Mouse (Mus musculus) brown adipose tissue, adult 24 weeks (tissue): ENCODE data around the gene Dio2. TPM values are rescaled to one million over a fixed set of nuclear protein-coding genes. Genes with fewer than 3 reads are reported as not detected.
A peak's percentile ranks its signal among the peaks of the same experiment; 100 is the strongest.

Experiments
- H3K27ac ChIP-seq: fragments of 200-500 bp; replicated peaks from 2 replicates; pipeline ENCODE4 v1.5.1; 2012; ENCODE audit warnings: low read depth, mild to moderate bottlenecking, low read length
- H3K4me1 ChIP-seq: fragments of 200-500 bp; 2 replicates; pipeline ENCODE4 v1.6.1; 2012; ENCODE audit warnings: low read length, mixed read lengths; ENCODE audit not compliant: control insufficient read depth, insufficient read depth, insufficient read length
- H3K4me3 ChIP-seq: fragments of 200-500 bp; 2 replicates; pipeline ENCODE4 v1.5.1; 2012; ENCODE audit warnings: low read depth, mild to moderate bottlenecking, low read length, moderate library complexity; ENCODE audit not compliant: insufficient read depth
- polyA plus RNA-seq: library from polyadenylated mRNA; stranded (reverse); fragments of >200 nt; gene quantifications from 2 replicates; pipeline ENCODE4 v1.2.4, GENCODE M21; 2012; ENCODE audit not compliant: missing spikeins, insufficient read depth, insufficient read length

Dio2 gene
- 12.8 and 28.6 TPM in 2 replicates for polyA plus RNA-seq

DNA sequence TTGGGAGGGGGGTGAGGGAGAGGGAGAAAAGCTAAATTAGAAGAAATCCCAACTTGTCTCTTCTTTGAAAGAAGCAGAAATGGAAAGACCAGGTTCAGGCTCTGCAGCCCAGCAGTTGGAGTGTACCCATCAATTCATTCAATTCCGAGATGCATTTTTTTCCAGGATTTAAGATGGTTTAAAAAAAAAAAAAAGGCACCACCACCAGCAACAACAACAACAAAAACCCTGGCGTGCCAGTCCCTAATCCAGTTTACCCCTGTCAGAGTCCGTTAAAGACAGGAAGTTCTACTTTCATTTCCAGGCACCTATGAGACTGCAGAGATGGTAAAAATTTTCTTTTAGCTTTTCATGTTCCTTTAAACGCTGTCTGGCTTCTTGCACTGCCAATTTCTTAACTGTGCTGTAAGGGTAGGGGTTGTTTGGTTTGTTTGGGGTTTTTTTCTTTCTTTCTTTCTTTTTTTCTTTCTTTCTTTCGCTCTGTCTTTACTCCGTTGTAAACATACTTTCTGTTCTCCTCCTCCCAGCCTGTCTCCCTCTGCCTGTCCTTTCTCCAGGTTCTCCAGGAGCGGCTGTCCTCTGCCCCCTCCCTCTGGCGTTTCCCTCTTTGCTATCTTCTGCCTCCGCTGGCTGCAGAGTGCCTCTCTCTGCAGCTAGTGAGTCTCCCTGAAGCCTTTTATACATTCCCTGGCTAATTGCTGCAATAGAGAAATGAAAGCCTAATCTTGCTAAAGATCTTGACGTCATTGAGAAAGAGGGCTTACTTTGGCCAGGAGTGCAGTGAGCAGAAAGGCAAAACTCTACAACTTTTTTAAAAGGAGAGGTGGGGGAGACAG, at the start of gene Dio2:
Dio2 (minus strand) TSS at position 51 of the 836 bp plus-strand sequence.
- peak within 1 kb of the TSS; percentile 54 for H3K4me3 ChIP-seq
- peak within 1 kb of the TSS; percentile 80 for H3K27ac ChIP-seq
- H3K4me1 ChIP-seq, result peaks cover 2% of the 10 kb centered on the region; the same call in 1 of the 2 replicates

DNA sequence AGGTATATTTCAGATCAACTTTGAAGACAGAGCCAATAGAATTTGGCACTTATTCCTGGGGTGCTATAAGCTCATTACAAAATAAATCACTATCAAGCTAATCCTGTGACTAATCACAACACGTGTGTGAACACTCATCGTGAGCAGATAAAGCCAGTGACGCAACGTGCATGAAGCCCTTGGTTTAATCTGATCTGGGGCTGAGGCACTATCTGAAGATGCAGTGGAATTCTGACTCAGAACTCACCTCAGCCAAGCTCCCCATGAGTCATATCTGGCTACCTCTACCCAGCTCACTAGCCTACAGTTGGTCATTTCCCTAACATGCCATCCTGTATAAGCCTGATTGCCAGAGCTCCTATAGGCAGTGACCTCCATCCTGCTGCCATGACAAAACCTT, 43.2 kb upstream of the Dio2 start:
- Histone ChIP-seq H3K27ac (no peak overlapping the region), H3K4me1 (no peaks in the 10 kb centered on the region), H3K4me3 (no peak overlapping the region)

DNA sequence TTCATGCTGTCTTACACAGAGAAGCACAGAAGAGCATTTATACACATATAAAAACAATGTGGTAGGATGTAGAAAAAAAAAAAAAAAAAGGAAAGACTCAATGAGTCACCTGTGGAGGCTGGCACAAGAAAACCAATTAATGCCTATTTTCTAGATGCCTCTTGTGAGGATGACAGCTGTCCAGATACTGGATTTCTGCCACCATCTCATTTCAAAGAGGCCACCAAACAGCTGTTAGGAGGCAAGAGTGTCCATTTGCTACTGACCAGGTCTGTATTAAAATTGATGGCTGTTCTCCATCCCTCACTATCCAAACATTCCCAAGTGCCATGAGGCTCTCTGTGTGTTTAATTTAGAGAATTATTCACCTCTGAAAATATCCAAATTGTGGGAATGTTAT, 6.5 kb upstream of the Dio2 start:
- no peaks in the 10 kb centered on the region for H3K4me1 ChIP-seq

DNA sequence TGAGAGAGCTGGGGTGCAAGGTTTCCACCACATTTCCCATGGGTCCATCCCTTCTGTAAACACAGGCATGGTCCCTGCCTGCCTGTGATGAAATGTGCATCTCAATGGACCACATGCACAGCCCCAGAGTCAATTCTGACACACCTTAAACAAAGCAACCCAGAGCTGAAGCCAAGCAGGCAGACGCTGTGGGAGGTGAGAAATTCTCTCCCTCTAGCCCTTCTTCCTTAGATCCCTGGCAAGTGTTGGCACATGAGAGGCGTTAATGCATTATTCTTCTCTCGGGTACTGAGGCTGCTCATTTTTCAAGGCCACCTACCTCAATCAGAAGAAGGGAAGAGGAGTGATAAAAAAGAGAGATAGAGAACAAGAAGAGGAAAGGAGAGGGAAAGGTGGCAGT, 5.4 kb upstream of the Dio2 start:
- H3K27ac ChIP-seq, result no peak overlapping the region
- H3K4me1 ChIP-seq, result no peaks in the 10 kb centered on the region
- no peak overlapping the region for H3K4me3 ChIP-seq

More for the DNA sequence above, 6.5 kb upstream of the Dio2 start:
- H3K4me3 ChIP-seq, result no peak overlapping the region
- no peak overlapping the region for H3K27ac ChIP-seq

DNA sequence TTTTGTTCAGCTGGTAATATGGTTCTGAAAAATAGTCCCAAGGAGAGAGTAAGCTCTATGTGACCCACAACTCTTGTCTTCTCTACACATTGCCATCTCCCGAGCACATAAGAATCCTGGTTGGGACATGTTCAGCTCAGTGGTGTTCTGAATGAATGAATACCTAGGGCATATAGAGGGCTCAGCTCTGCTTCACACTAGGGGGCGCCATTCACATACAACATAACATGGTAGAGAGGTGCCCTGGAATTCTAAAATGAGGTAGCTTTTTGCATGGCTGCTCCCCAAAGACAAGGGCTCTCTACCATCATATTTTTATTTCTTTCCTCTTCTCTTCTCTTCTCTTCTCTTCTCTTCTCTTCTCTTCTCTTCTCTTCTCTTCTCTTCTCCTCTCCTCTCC, 2.2 kb upstream of the Dio2 start:
- Histone ChIP-seq H3K4me1 (peaks cover 2% of the 10 kb centered on the region; the same call in 1 of the 2 replicates), H3K4me3 (no peak overlapping the region), H3K27ac (no peak overlapping the region)

DNA sequence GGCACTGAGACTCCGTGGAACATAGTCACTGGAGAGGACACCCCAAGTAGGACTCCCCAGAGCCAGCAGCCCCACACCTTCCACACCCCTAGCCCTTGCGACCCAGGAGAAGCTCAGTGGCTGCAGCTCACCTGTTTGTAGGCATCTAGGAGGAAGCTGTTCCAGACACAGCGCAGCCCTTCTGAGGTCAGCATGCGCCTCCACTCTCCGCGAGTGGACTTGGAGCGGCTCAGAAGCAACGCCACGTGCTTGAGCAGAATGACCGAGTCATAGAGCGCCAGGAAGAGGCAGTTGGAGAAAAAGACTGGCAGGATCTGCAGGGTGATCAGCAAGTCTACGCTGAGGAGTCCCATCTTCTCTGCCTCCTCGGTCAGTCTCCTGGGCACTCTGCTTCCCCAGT, 306 bp downstream of the Dio2 start:
- peak overlapping the region; percentile 65 for H3K27ac ChIP-seq
- peak overlapping the region; percentile 54 for H3K4me3 ChIP-seq
- H3K4me1 ChIP-seq, result peaks cover 2% of the 10 kb centered on the region; the same call in 1 of the 2 replicates

DNA sequence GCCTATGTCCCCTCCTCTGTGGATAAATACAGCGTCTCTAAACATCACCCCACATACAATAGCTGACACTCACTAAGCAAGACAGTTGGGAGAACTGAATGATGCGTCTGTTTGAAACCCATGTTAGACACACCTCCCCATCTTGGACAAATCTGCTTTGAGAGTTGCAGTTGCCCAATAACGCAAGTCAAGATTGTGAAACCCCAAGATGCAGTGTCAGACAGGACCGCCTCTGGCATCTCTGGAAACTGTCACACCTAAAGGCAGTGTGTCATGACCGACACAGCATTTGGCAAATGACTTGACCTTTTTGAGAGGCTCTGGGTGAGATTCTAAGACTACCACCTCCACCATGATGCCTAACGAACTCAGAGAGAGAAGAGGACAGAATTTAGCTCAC, 2.8 kb downstream of the Dio2 start:
- Histone ChIP-seq H3K4me1 (peaks cover 2% of the 10 kb centered on the region; the same call in 1 of the 2 replicates), H3K4me3 (no peak overlapping the region), H3K27ac (no peak overlapping the region)

DNA sequence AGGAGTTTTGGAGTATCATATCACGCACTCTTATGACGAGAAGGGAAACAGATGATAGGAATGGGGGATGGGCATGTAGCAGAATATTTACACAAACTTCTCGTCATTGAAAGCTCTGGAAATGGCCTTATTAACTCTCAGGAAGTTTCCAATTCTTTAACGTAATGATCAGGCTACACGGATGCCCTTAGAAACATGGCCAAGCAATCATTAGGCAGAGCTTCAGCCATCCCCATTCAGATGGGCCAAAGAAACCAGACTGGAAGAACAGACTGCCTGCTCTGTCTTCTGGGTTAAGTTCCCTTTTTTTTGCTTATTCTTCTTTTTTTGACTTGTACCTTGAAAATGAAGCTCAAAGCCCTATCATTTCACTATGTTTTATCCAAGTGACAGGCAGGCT, 3.7 kb downstream of the Dio2 start:
- Histone ChIP-seq H3K27ac (no peak overlapping the region), H3K4me1 (peaks cover 2% of the 10 kb centered on the region; the same call in 1 of the 2 replicates), H3K4me3 (no peak overlapping the region)

DNA sequence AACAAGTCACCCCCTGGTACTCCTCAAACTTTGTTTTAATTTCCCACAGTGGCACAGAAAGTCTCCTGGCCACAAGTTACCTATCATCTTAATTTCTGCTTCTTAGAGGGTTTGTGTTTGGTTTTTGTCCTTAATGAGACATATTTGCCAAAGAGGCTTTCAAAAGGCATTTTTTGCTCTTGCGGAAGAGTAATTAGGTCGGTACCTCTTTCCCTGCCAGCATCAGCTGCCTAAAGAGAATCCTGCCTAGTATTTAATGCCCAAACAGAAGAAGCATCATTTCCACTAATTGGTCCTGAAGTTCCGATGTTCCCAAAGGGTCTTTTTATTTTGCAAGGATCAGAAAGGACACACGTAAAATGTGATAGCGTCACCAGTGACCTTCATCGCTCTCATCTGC, 4.5 kb downstream of the Dio2 start:
- Histone ChIP-seq H3K4me3 (no peak overlapping the region), H3K4me1 (peaks cover 2% of the 10 kb centered on the region; the same call in 1 of the 2 replicates), H3K27ac (no peak overlapping the region)

DNA sequence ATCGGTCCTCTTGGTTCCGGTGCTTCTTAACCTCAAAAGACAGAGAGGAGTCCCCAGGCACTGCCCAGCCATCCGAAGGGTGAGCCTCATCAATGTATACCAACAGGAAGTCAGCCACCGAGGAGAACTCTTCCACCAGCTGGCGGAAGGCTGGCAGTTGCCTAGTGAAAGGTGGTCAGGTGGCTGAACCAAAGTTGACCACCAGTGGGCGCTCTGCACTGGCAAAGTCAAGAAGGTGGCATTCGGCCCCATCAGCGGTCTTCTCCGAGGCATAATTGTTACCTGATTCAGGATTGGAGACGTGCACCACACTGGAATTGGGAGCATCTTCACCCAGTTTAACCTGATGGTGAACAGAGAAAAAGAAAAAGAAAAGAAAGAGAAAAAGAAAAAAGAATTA, 8.6 kb downstream of the Dio2 start:
- no peak overlapping the region for H3K27ac ChIP-seq
- no peak overlapping the region for H3K4me3 ChIP-seq
- H3K4me1 ChIP-seq, result no peaks in the 10 kb centered on the region

DNA sequence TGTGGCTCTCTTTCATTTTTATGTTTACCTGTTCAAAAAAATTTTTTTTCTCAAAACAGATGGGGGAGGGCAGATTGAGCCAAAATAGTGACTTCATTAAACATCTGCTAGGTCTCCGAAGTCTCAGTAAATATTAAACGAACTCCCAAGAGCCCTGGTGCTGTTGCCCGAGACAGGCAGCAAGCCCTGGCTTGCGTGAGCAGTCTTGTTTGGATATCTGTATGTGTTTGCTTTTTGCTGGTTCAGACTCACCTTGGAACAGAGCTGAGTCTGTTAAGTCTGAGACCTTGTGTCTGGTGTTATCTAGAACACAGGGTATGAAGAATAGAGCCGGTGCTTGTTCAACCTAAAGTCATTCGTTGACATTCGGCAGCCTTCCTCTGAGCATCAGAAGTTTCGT, 13.1 kb downstream of the Dio2 start:
- H3K4me1 ChIP-seq, result no peaks in the 10 kb centered on the region
- H3K4me3 ChIP-seq, result no peak overlapping the region
- no peak overlapping the region for H3K27ac ChIP-seq

DNA sequence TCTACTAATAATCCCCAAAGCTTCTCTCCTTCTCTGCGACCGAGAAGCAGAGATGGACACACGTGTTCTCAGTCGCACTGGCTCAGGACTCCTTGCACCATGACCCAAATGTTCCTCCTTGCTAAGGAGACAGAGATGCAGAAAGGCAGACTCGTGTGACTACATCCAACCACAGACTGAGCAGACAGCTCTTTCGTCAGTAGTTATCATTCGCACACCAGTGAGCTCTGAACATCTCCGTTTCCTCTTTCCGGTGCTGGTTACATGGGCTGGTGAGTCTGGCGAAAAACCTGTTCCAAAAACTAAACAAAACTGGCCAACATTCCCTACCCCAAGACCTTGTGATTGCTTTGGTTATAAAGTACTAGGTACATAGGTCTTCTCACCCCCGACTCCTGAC, 13.6 kb downstream of the Dio2 start:
- Histone ChIP-seq H3K27ac (no peak overlapping the region), H3K4me3 (no peak overlapping the region)

DNA sequence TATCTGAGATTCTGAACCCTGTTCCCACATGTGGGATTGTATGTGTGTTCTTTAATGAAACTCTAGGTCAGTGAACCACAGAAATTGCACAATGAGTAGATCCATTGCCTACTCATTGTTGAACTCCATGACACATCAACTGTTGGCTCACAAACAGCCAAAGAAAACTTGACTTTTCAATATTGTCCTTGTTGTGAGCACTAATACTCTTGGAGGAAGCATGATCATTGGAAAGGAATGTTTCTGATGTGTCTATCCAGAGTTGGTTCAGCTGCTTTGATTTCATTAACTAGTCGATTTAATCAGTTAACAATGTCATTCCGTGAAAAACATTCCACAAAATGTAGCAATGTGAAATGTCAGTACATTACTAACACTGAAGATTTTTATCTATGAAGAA, 44.1 kb downstream of the Dio2 start:
- Histone ChIP-seq H3K4me1 (no peaks in the 10 kb centered on the region), H3K4me3 (no peak overlapping the region), H3K27ac (no peak overlapping the region)

More for the DNA sequence above, 13.6 kb downstream of the Dio2 start:
- H3K4me1 ChIP-seq, result no peaks in the 10 kb centered on the region
